Mouse (Mus musculus): Measurements from ENCODE around the gene Slco3a1. TPM values are rescaled to one million over a fixed set of nuclear protein-coding genes. Genes with fewer than 3 reads are reported as not detected.
A peak's percentile ranks its signal among the peaks of the same experiment; 100 is the strongest.

The Slco3a1 gene
- polyA plus RNA-seq, 1 experiment from 2014 or later, result 14.9 TPM

DNA sequence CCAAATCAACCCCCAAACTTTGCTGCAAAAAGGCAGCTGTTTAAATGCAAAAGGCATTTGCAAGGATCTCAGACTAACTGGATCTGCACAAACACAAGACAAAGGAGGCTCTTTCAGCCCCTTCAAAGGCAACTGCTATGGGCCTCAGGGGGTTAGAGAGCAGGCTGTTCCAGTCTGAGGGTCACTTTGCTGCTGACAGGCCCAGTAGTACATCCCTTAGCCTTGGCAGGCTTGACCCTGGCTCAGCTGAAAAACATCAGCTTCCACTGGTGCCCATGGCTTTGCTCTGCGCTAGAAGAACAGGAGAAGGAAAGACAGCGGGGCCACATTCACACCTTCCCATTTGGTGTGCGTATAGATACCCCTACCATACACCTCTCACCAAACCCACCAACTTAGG, 189.6 kb downstream of the Slco3a1 start:
- WGBS, result 86% methylated on average over 3 of the region's 3 CpGs
- Histone ChIP-seq H3K27me3 (no peaks in the 10 kb centered on the region), H3K27ac (no peak overlapping the region), H3K9me3 (replicated peaks) (no peaks in the 10 kb centered on the region), H3K36me3 (no peaks in the 10 kb centered on the region), H3K4me2 (no peak overlapping the region), H3K4me1 (replicated peaks) (0 out of 2 replicates have a peak, but pooled peaks cover 2% of the 10 kb centered on the region), H3K4me3 (no peak overlapping the region), H3K9ac (no peak overlapping the region)
- ATAC-seq (replicated peaks; ENCODE audit: insufficient number of reproducible peaks, insufficient read depth, low FRiP score, low read depth), result no peak

GRCm38 (mm10) chr7:74363440-74363839, 191.1 kb downstream of the Slco3a1 start:
- H3K27me3 ChIP-seq, result no peaks in the 10 kb centered on the region
- WGBS, result 68% methylated on average over 2 of the region's 2 CpGs

DNA sequence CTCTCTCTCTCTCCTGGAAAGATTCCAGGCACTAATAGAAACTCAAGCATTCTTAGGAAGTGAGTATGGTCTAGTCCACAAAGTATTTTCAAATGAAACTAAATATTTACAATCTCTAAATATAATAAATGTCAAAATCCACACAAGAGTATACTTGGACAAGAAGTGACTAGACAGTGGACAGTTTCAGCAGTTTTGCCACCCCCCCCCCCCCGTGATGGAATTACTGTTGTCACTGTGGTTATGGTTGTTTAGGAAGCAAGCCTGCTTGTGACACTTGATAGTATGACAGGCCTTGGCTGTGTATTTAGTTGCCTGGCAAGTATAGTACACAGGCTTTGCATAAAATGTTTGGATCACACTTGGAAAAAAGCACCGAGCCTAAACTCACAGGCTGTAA, 192.9 kb downstream of the Slco3a1 start:
- WGBS, result 71% methylated on average over 2 of the region's 2 CpGs
- ATAC-seq (replicated peaks; ENCODE audit: insufficient number of reproducible peaks, insufficient read depth, low FRiP score, low read depth), result no peak
- Histone ChIP-seq H3K27me3 (no peaks in the 10 kb centered on the region), H3K4me3 (no peak overlapping the region), H3K4me1 (replicated peaks) (no peaks in the 10 kb centered on the region), H3K27ac (no peak overlapping the region), H3K9ac (no peak overlapping the region), H3K9me3 (replicated peaks) (no peaks in the 10 kb centered on the region), H3K4me2 (no peak overlapping the region), H3K36me3 (no peaks in the 10 kb centered on the region)

More at GRCm38 (mm10) chr7:74363440-74363839, 191.1 kb downstream of the Slco3a1 start:
- no peak overlapping the region for H3K9ac ChIP-seq
- H3K4me2 ChIP-seq, result no peak overlapping the region
- no peak overlapping the region for H3K27ac ChIP-seq
- no peak for ATAC-seq (replicated peaks; ENCODE audit: insufficient number of reproducible peaks, insufficient read depth, low FRiP score, low read depth)
- H3K4me1 ChIP-seq (replicated peaks), result no peaks in the 10 kb centered on the region
- no peaks in the 10 kb centered on the region for H3K36me3 ChIP-seq
- no peak overlapping the region for H3K4me3 ChIP-seq
- H3K9me3 ChIP-seq (replicated peaks), result no peaks in the 10 kb centered on the region

- no peak overlapping the region for H3K4me3 ChIP-seq
- H3K36me3 ChIP-seq, result no peaks in the 10 kb centered on the region
- ATAC-seq (replicated peaks; ENCODE audit: insufficient number of reproducible peaks, insufficient read depth, low FRiP score, low read depth), result no peak
- no peaks in the 10 kb centered on the region for H3K9me3 ChIP-seq (replicated peaks)
- no peaks in the 10 kb centered on the region for H3K27me3 ChIP-seq
- no peak overlapping the region for H3K27ac ChIP-seq
- no peak overlapping the region for H3K9ac ChIP-seq
- no peaks in the 10 kb centered on the region for H3K4me1 ChIP-seq (replicated peaks)
- H3K4me2 ChIP-seq, result no peak overlapping the region
Measured at GRCm38 (mm10) chr7:74357027-74357426, 197.6 kb downstream of the Slco3a1 start.

- Histone ChIP-seq H3K4me1 (replicated peaks) (no peaks in the 10 kb centered on the region), H3K4me3 (no peak overlapping the region), H3K4me2 (no peak overlapping the region), H3K27me3 (no peaks in the 10 kb centered on the region), H3K36me3 (no peaks in the 10 kb centered on the region), H3K9me3 (replicated peaks) (no peaks in the 10 kb centered on the region), H3K9ac (no peak overlapping the region), H3K27ac (no peak overlapping the region)
- ATAC-seq (replicated peaks; ENCODE audit: insufficient number of reproducible peaks, insufficient read depth, low FRiP score, low read depth), result 0 out of 2 replicates have a peak, but pooled peaks have one; percentile 27
- 46% methylated on average over 8 of the region's 8 CpGs for WGBS
Measured at GRCm38 (mm10) chr7:74354527-74355256, 199.9 kb downstream of the Slco3a1 start.

- no peak for ATAC-seq (replicated peaks; ENCODE audit: insufficient number of reproducible peaks, insufficient read depth, low FRiP score, low read depth)
- Histone ChIP-seq H3K4me1 (replicated peaks) (no peaks in the 10 kb centered on the region), H3K9ac (no peak overlapping the region), H3K4me2 (no peak overlapping the region), H3K27me3 (no peaks in the 10 kb centered on the region), H3K9me3 (replicated peaks) (no peaks in the 10 kb centered on the region), H3K4me3 (no peak overlapping the region), H3K27ac (no peak overlapping the region), H3K36me3 (no peaks in the 10 kb centered on the region)
- WGBS, result 81% methylated on average over 13 of the region's 13 CpGs
Measured at GRCm38 (mm10) chr7:74353707-74354468, 200.7 kb downstream of the Slco3a1 start.

GRCm38 (mm10) chr7:74353240-74353639, 201.3 kb downstream of the Slco3a1 start:
- H3K36me3 ChIP-seq, result no peaks in the 10 kb centered on the region
- H3K9me3 ChIP-seq (replicated peaks), result no peaks in the 10 kb centered on the region
- H3K4me2 ChIP-seq, result no peak overlapping the region
- WGBS, result 91% methylated on average over 7 of the region's 7 CpGs
- no peaks in the 10 kb centered on the region for H3K4me1 ChIP-seq (replicated peaks)
- H3K27me3 ChIP-seq, result no peaks in the 10 kb centered on the region
- no peak overlapping the region for H3K9ac ChIP-seq
- no peak overlapping the region for H3K27ac ChIP-seq
- H3K4me3 ChIP-seq, result no peak overlapping the region
- ATAC-seq (replicated peaks; ENCODE audit: insufficient number of reproducible peaks, insufficient read depth, low FRiP score, low read depth), result no peak

- Histone ChIP-seq H3K9ac (no peak overlapping the region), H3K27me3 (no peaks in the 10 kb centered on the region), H3K9me3 (replicated peaks) (no peaks in the 10 kb centered on the region), H3K4me3 (no peak overlapping the region), H3K4me1 (replicated peaks) (no peaks in the 10 kb centered on the region; the same call in 1 of the 2 replicates), H3K27ac (no peak overlapping the region), H3K36me3 (no peaks in the 10 kb centered on the region), H3K4me2 (no peak overlapping the region)
- WGBS, result 94% methylated on average over 7 of the region's 7 CpGs
- no peak for ATAC-seq (replicated peaks; ENCODE audit: insufficient number of reproducible peaks, insufficient read depth, low FRiP score, low read depth)
Measured at GRCm38 (mm10) chr7:74348318-74348890, 206.2 kb downstream of the Slco3a1 start.

GRCm38 (mm10) chr7:74347026-74347425, 207.6 kb downstream of the Slco3a1 start:
- Histone ChIP-seq H3K4me1 (replicated peaks) (no peaks in the 10 kb centered on the region; the same call in 1 of the 2 replicates), H3K36me3 (no peaks in the 10 kb centered on the region), H3K4me2 (no peak overlapping the region), H3K27me3 (no peaks in the 10 kb centered on the region), H3K27ac (no peak overlapping the region), H3K9me3 (replicated peaks) (no peaks in the 10 kb centered on the region), H3K4me3 (no peak overlapping the region), H3K9ac (no peak overlapping the region)
- ATAC-seq (replicated peaks; ENCODE audit: insufficient number of reproducible peaks, insufficient read depth, low FRiP score, low read depth), result no peak
- WGBS, result 91% methylated on average over 9 of the region's 9 CpGs

GRCm38 (mm10) chr7:74346451-74346850, 208.1 kb downstream of the Slco3a1 start:
- no peaks in the 10 kb centered on the region for H3K9me3 ChIP-seq (replicated peaks)
- no peak overlapping the region for H3K4me3 ChIP-seq
- H3K4me2 ChIP-seq, result no peak overlapping the region
- no peaks in the 10 kb centered on the region; the same call in 1 of the 2 replicates for H3K4me1 ChIP-seq (replicated peaks)
- H3K9ac ChIP-seq, result no peak overlapping the region
- no peak for ATAC-seq (replicated peaks; ENCODE audit: insufficient number of reproducible peaks, insufficient read depth, low FRiP score, low read depth)
- no peak overlapping the region for H3K27ac ChIP-seq
- H3K27me3 ChIP-seq, result no peaks in the 10 kb centered on the region
- WGBS, result 85% methylated on average over 3 of the region's 3 CpGs
- no peaks in the 10 kb centered on the region for H3K36me3 ChIP-seq

DNA sequence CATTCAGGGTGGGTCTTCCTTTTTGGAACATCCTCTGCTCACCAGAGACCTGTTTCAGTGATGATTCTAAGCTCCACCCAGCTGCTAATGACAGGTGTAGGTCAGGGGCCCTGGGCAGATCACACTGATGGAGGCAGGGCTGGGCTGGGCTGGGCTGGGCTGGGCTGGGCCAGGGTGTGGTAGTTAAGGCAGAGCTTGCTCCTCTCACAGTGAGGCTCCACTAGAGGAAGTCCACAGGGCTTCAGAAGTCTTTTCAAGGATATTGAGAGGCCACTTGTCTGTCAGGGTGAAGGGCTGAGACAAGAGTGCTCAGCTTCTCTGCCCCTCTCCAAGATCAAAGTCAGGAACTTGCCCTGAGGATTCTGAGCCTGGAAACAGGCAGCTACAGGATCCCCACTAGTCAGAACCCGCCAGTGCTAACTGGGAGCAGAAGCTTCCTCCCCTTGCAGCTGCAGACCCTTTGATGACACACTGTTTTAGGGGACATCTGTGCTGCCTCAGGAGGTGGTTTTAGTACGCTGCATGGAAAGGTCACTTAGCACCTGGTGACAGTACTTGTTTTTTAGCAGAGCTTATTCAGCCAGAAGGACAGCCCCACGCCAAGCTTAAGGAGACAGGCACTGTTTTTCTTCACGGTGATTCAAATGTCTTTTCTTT, 213.3 kb downstream of the Slco3a1 start:
- Histone ChIP-seq H3K9me3 (replicated peaks) (no peaks in the 10 kb centered on the region), H3K27ac (no peak overlapping the region), H3K27me3 (no peaks in the 10 kb centered on the region), H3K4me3 (no peak overlapping the region), H3K4me2 (no peak overlapping the region), H3K36me3 (no peaks in the 10 kb centered on the region), H3K4me1 (replicated peaks) (no peaks in the 10 kb centered on the region; the same call in 1 of the 2 replicates), H3K9ac (no peak overlapping the region)
- ATAC-seq (replicated peaks; ENCODE audit: insufficient number of reproducible peaks, insufficient read depth, low FRiP score, low read depth), result no peak; the same call in 1 of the 2 replicates
- WGBS, result 40% methylated on average over 4 of the region's 4 CpGs
